Mouse (Mus musculus) bone marrow, adult 2 months (tissue): ENCODE results near the gene Olfr262.

Experiments
- CTCF ChIP-seq: fragments of 200-500 bp; IDR thresholded peaks from 2 replicates; pipeline ENCODE4 v1.5.1; 2011; ENCODE audit warnings: low read length, control low read depth; ENCODE audit not compliant: control insufficient read depth, insufficient read depth
- POLR2A ChIP-seq: fragments of 200-500 bp; IDR thresholded peaks from 2 replicates; pipeline ENCODE4 v1.6.1; 2011; ENCODE audit warnings: low read depth, mild to moderate bottlenecking, control low read depth, low read length, borderline replicate concordance; ENCODE audit not compliant: control insufficient read depth

- TF ChIP-seq POLR2A, result no peak
- TF ChIP-seq CTCF, result no peak
Observed at GRCm38 (mm10) chr19:12200334-12200733, 41.1 kb downstream of the Olfr262 start, which contains the start of gene Olfr1431.
